Mouse (Mus musculus): ENCODE measurements around the gene Sh3pxd2a. TPM values are rescaled to one million over a fixed set of nuclear protein-coding genes. Genes with fewer than 3 reads are reported as not detected.

Sh3pxd2a gene
- polyA plus RNA-seq, 1 experiment: 47.6 TPM

DNA sequence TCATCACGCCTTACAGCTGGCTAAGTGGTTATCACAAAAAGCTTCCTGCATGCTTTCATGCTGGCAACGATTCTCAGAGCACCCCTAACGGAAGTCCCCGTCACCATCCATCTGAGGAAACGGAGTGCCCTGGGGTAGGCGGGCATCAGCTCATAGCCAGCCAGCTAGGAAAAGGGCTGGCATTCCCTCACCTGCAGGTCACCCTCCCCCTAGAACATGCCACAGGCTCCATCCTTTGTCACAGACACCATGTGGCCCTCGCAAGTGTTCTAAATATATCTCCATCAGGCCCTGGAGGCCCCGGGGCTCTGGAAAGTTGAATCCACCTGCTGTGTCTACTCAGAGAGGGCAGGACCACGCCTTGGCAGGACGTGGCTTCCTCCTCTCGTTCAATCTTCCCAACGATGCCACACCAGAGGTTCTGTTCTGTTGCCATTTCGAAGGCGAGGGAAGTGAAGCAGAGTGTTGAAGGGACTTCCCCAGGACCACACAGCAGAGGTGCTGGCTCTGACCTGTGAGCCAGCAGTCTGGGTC is 15.5 kb downstream of the Sh3pxd2a start:
- H3K4me3 ChIP-seq (ENCODE audit: low read depth, low read length): no peak overlapping the region
- H3K27ac ChIP-seq (ENCODE audit: insufficient read depth, low read length): no peak overlapping the region
- no peaks in the 10 kb centered on the region for H3K9me3 ChIP-seq (replicated peaks; ENCODE audit: control insufficient read depth, insufficient read depth, low read length, poor library complexity, severe bottlenecking)
- TF ChIP-seq EP300 (IDR thresholded peaks at IDR 0.05; ENCODE audit: insufficient read depth, low read depth, low read length) (0 out of 2 replicates have a peak, but pooled peaks have one; percentile 14), CTCF (IDR thresholded peaks at IDR 0.05; ENCODE audit: low read depth, low read length) (no peak)
- no peak overlapping the region for H3K9ac ChIP-seq (ENCODE audit: low read depth, poor library complexity, severe bottlenecking)
- no peaks in the 10 kb centered on the region for H3K27me3 ChIP-seq (ENCODE audit: control insufficient read depth, insufficient read depth, low read length, poor library complexity, severe bottlenecking)
- H3K36me3 ChIP-seq (ENCODE audit: control insufficient read depth, insufficient read depth, low read length, poor library complexity, severe bottlenecking): no peaks in the 10 kb centered on the region
- peaks cover 29% of the 10 kb centered on the region for H3K4me1 ChIP-seq (ENCODE audit: control insufficient read depth, insufficient read depth, low read length)

DNA sequence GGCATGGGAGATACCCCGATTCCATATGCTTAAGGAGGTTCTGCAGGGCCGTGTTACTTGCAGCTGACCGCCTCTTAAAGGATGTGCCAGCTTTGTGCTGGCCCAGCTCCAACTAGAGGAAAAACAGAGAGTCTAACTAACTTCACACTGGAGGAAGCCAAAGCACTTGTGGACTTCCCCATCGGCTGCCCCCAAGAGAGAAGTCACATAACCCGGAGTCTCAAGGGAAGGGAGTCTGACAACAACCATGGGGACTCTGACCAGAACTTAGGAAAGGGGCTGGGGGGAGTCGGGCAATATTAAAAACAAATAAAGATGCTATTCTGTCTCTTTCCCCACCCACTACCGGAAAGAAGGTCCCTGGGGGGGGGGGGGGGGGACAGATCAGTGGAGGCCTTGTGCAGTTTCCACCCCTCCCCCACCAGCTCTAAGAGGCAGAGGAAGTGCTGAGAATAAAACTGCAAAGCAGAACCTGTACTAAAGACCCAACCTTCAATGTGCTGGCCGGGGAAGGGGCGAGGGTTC is 17.3 kb downstream of the Sh3pxd2a start:
- TF ChIP-seq CTCF (IDR thresholded peaks at IDR 0.05; ENCODE audit: low read depth, low read length) (no peak), EP300 (IDR thresholded peaks at IDR 0.05; ENCODE audit: insufficient read depth, low read depth, low read length) (no peak), POLR2A (IDR thresholded peaks at IDR 0.05; ENCODE audit: insufficient read depth, low read length) (no peak)
- Histone ChIP-seq H3K27ac (ENCODE audit: insufficient read depth, low read length) (no peak overlapping the region), H3K9me3 (replicated peaks; ENCODE audit: control insufficient read depth, insufficient read depth, low read length, poor library complexity, severe bottlenecking) (no peaks in the 10 kb centered on the region), H3K36me3 (ENCODE audit: control insufficient read depth, insufficient read depth, low read length, poor library complexity, severe bottlenecking) (no peaks in the 10 kb centered on the region), H3K27me3 (ENCODE audit: control insufficient read depth, insufficient read depth, low read length, poor library complexity, severe bottlenecking) (no peaks in the 10 kb centered on the region), H3K9ac (ENCODE audit: low read depth, poor library complexity, severe bottlenecking) (no peak overlapping the region), H3K4me3 (ENCODE audit: low read depth, low read length) (no peak overlapping the region), H3K4me1 (ENCODE audit: control insufficient read depth, insufficient read depth, low read length) (peaks cover 28% of the 10 kb centered on the region)

- no peak overlapping the region for H3K27ac ChIP-seq (ENCODE audit: insufficient read depth, low read length)
Measured at GRCm38 (mm10) chr19:47446130-47446529, 18.1 kb downstream of the Sh3pxd2a start.

GRCm38 (mm10) chr19:47445726-47446125 is 18.5 kb downstream of the Sh3pxd2a start:
- TF ChIP-seq POLR2A (IDR thresholded peaks at IDR 0.05; ENCODE audit: insufficient read depth, low read length) (no peak), EP300 (IDR thresholded peaks at IDR 0.05; ENCODE audit: insufficient read depth, low read depth, low read length) (no peak), CTCF (IDR thresholded peaks at IDR 0.05; ENCODE audit: low read depth, low read length) (no peak)
- Histone ChIP-seq H3K36me3 (ENCODE audit: control insufficient read depth, insufficient read depth, low read length, poor library complexity, severe bottlenecking) (no peaks in the 10 kb centered on the region), H3K27me3 (ENCODE audit: control insufficient read depth, insufficient read depth, low read length, poor library complexity, severe bottlenecking) (no peaks in the 10 kb centered on the region), H3K4me1 (ENCODE audit: control insufficient read depth, insufficient read depth, low read length) (peaks cover 26% of the 10 kb centered on the region), H3K9me3 (replicated peaks; ENCODE audit: control insufficient read depth, insufficient read depth, low read length, poor library complexity, severe bottlenecking) (no peaks in the 10 kb centered on the region), H3K27ac (ENCODE audit: insufficient read depth, low read length) (no peak overlapping the region), H3K9ac (ENCODE audit: low read depth, poor library complexity, severe bottlenecking) (no peak overlapping the region), H3K4me3 (ENCODE audit: low read depth, low read length) (no peak overlapping the region)

More at GRCm38 (mm10) chr19:47446130-47446529, 18.1 kb downstream of the Sh3pxd2a start:
- Histone ChIP-seq H3K4me1 (ENCODE audit: control insufficient read depth, insufficient read depth, low read length) (peaks cover 24% of the 10 kb centered on the region), H3K4me3 (ENCODE audit: low read depth, low read length) (no peak overlapping the region), H3K9ac (ENCODE audit: low read depth, poor library complexity, severe bottlenecking) (no peak overlapping the region), H3K36me3 (ENCODE audit: control insufficient read depth, insufficient read depth, low read length, poor library complexity, severe bottlenecking) (no peaks in the 10 kb centered on the region), H3K9me3 (replicated peaks; ENCODE audit: control insufficient read depth, insufficient read depth, low read length, poor library complexity, severe bottlenecking) (no peaks in the 10 kb centered on the region), H3K27me3 (ENCODE audit: control insufficient read depth, insufficient read depth, low read length, poor library complexity, severe bottlenecking) (no peaks in the 10 kb centered on the region)
- no peak for TF ChIP-seq EP300 (IDR thresholded peaks at IDR 0.05; ENCODE audit: insufficient read depth, low read depth, low read length)
- no peak for TF ChIP-seq POLR2A (IDR thresholded peaks at IDR 0.05; ENCODE audit: insufficient read depth, low read length)
- TF ChIP-seq CTCF (IDR thresholded peaks at IDR 0.05; ENCODE audit: low read depth, low read length): no peak

- Histone ChIP-seq H3K4me3 (ENCODE audit: low read depth, low read length) (no peak overlapping the region), H3K36me3 (ENCODE audit: control insufficient read depth, insufficient read depth, low read length, poor library complexity, severe bottlenecking) (no peaks in the 10 kb centered on the region), H3K9ac (ENCODE audit: low read depth, poor library complexity, severe bottlenecking) (no peak overlapping the region), H3K27me3 (ENCODE audit: control insufficient read depth, insufficient read depth, low read length, poor library complexity, severe bottlenecking) (no peaks in the 10 kb centered on the region), H3K4me1 (ENCODE audit: control insufficient read depth, insufficient read depth, low read length) (peaks cover 32% of the 10 kb centered on the region), H3K27ac (ENCODE audit: insufficient read depth, low read length) (no peak overlapping the region), H3K9me3 (replicated peaks; ENCODE audit: control insufficient read depth, insufficient read depth, low read length, poor library complexity, severe bottlenecking) (no peaks in the 10 kb centered on the region)
- TF ChIP-seq POLR2A (IDR thresholded peaks at IDR 0.05; ENCODE audit: insufficient read depth, low read length) (no peak), CTCF (IDR thresholded peaks at IDR 0.05; ENCODE audit: low read depth, low read length) (no peak), EP300 (IDR thresholded peaks at IDR 0.05; ENCODE audit: insufficient read depth, low read depth, low read length) (no peak)
Measured at GRCm38 (mm10) chr19:47444488-47444887, 19.7 kb downstream of the Sh3pxd2a start.

GRCm38 (mm10) chr19:47442294-47442627 is 21.9 kb downstream of the Sh3pxd2a start:
- no peaks in the 10 kb centered on the region for H3K27me3 ChIP-seq (ENCODE audit: control insufficient read depth, insufficient read depth, low read length, poor library complexity, severe bottlenecking)
- TF ChIP-seq POLR2A (IDR thresholded peaks at IDR 0.05; ENCODE audit: insufficient read depth, low read length) (no peak), CTCF (IDR thresholded peaks at IDR 0.05; ENCODE audit: low read depth, low read length) (no peak), EP300 (IDR thresholded peaks at IDR 0.05; ENCODE audit: insufficient read depth, low read depth, low read length) (no peak)
- peaks cover 31% of the 10 kb centered on the region for H3K4me1 ChIP-seq (ENCODE audit: control insufficient read depth, insufficient read depth, low read length)
- H3K4me3 ChIP-seq (ENCODE audit: low read depth, low read length): no peak overlapping the region
- H3K36me3 ChIP-seq (ENCODE audit: control insufficient read depth, insufficient read depth, low read length, poor library complexity, severe bottlenecking): no peaks in the 10 kb centered on the region
- H3K27ac ChIP-seq (ENCODE audit: insufficient read depth, low read length): no peak overlapping the region
- H3K9me3 ChIP-seq (replicated peaks; ENCODE audit: control insufficient read depth, insufficient read depth, low read length, poor library complexity, severe bottlenecking): no peaks in the 10 kb centered on the region
- no peak overlapping the region for H3K9ac ChIP-seq (ENCODE audit: low read depth, poor library complexity, severe bottlenecking)
